Mouse (Mus musculus): ENCODE results near the gene Klra3. TPM values are rescaled to one million over a fixed set of nuclear protein-coding genes. Genes with fewer than 3 reads are reported as not detected.
"Not testable (repeated sequence)": the region's sequence is repeated elsewhere in the genome, so short reads cannot be mapped to it uniquely, and the experiment has no call there.

Gene Klra3
- not detected for total RNA-seq (2022)

DNA sequence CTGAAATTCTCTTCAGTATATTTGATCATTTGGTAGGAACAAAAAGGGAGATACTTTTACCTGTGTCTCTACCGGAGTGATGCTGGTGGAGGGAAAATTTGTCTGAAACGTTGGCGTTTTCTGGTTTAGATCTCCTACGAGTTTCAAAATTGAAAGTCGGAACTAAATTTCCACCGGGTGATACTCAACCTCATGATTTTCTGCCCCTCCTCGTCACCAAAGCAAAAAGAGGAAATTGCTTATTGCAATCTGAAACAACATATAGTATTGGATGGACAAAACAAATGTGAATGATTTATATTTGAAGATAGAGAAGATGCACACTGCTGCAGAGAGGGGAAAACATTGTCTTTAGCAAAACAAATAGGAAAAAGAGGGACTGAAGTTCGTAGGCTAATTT, at the start of gene Klra3:
Gene Klra3 (minus strand): TSS at position 164 of the 400 bp plus-strand sequence.
- DNase-seq (ENCODE audit: low spot score in 2 of 2): no peak

GRCm38 (mm10) chr6:130386750-130387149, 49.4 kb upstream of the Klra3 start, which contains the start of gene Klra1:
Gene Klra1 (minus strand): TSS chr6:130386874.
- no peak for DNase-seq (ENCODE audit: low spot score in 2 of 2)

GRCm38 (mm10) chr6:130385803-130386202, 48.4 kb upstream of the Klra3 start:
- DNase-seq (ENCODE audit: low spot score in 2 of 2): no peak

GRCm38 (mm10) chr6:130382375-130382774, 45.0 kb upstream of the Klra3 start:
- DNase-seq (ENCODE audit: low spot score in 2 of 2): no peak

DNA sequence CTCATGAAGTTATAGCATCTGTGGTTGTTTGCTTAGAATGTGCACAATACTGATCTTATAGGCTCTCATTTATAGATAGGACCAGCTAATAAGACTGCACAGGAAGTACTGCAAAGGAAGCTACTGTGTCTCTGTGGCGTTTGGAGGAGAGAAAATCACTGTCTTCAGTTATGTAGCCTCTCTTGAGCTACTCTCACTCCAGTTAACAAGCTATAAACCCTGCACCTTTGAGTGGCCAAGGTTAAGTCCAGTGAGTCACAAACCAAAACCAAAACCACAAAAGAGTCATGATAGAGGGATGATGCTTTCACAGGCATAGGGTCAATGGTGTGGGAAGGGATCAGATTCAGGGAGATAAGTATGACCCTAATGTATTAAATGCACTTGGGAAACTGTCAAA, 8.0 kb upstream of the Klra3 start:
- DNase-seq (ENCODE audit: low spot score in 2 of 2): not testable (repeated sequence)

GRCm38 (mm10) chr6:130341973-130342372, 4.6 kb upstream of the Klra3 start:
- DNase-seq (ENCODE audit: low spot score in 2 of 2): not testable (repeated sequence)

GRCm38 (mm10) chr6:130287984-130288649, 49.3 kb downstream of the Klra3 start:
- no peak for DNase-seq (ENCODE audit: low spot score in 2 of 2)

DNA sequence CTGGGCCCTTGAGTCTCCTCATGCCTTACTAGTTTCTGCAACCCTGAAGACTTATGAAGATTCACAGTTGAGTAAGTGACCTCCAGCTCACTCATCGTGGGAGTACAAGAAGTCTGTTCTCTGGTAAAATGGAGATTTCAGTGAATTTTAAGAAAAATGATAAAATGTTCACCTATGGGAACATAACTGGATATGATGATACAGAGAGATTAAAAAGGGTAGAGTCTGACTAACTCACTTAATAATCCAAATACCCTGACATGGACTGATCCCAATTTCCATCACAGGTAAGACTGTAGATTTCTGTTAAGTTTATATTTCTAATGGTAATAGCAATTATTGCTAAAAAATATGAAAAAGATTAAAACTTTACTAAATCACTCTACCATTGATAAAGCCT, 55.5 kb downstream of the Klra3 start, which contains the start of gene Klra10:
Gene Klra10 (minus strand): TSS at position 101 of the 400 bp plus-strand sequence.
- not testable (repeated sequence) for DNase-seq (ENCODE audit: low spot score in 2 of 2)

Other genes starting within 250 kb of the Klra3 start
- under 1 TPM in 1 of 4 experiments, not detected in 3; 0.39 TPM for gene Klra8, start 207.7 kb downstream of the Klra3 start, total RNA-seq (2022)
- not detected for gene Klra9, start 144.5 kb downstream of the Klra3 start, total RNA-seq (2022)
- gene Klra7, start 104.3 kb downstream of the Klra3 start, total RNA-seq (2022): not detected
- not detected for gene Klra10, start 55.6 kb downstream of the Klra3 start, total RNA-seq (2022)
- not detected for gene Klra1, start 49.3 kb upstream of the Klra3 start, total RNA-seq (2022)